Mouse (Mus musculus) 3T3-L1 (cell line): ENCODE results near the gene Zfp629.

Experiments used
- DNase-seq: peaks from one replicate; pipeline ENCODE4 v3.0.0-alpha.2; 2015; ENCODE audit warnings: low read depth, low spot score

The Zfp629 gene

GRCm38 (mm10) chr7:127564381-127565150 is 51.0 kb downstream of the Zfp629 start:
- DNase-seq, result peak; percentile 71

DNA sequence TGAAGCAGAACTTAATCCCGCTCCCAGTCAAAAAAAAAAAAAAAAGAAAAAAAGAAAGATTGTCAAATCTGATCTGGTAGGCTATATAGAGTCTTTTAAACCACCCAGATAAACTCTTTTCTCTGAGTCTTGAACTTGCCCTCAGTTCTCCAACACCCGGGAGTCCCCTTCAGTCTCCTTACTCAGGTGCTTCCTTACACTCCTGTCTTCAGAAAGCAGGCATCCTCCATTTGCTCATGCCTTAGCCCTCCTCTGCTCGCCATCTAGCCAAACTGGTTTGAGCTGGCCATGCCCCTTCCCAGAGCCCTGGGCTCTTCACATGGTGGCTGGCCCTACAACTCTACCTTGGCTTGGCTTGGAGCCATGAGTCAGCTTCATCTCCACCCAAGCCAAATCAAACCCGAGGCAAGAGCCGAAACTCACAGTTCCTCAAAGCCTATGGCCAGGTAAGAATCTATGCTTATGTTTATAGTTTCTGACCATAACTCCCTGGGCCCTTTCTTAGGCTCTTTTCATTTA is 54.2 kb downstream of the Zfp629 start, which contains the start of gene Tmem265:
Gene Tmem265, plus strand, starts transcription at position 51 of the 519 bp plus-strand sequence.
- DNase-seq, result no peak

- DNase-seq, result no peak
These were observed 55.0 kb downstream of the Zfp629 start for GRCm38 (mm10) chr7:127560580-127560979.
